Mouse (Mus musculus): ENCODE results near the gene Dop1a. TPM values are rescaled to one million over a fixed set of nuclear protein-coding genes. Genes with fewer than 3 reads are reported as not detected.

The Dop1a gene
- polyA plus RNA-seq, 1 experiment from 2014 or later = 7.2 TPM

DNA sequence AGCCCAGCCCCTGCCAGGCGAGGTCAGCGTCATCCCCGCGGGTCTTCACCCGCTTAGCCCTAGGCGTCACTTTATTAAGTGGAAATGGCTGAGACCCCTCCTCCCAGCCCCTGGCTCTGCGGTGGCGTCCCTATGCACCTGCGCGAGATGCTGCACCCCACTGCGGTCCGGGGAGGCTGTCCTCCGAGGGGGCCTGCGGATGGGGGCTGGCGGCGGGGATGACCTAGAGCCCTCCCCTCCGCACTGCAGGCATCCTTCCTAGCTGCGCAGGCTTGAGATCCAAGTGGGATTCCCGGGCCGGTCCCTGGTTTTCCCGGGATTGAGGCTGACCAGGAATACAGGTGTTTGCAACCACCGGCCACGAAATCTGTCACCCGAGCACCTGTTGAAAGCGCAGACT lies 105.2 kb downstream of the Dop1a start:
- under 1% methylated on average over 25 of the region's 25 CpGs for WGBS
- H3K4me1 ChIP-seq (replicated peaks; ENCODE audit: control insufficient read depth, insufficient read depth) = 0 out of 2 replicates have a peak, but pooled peaks cover 2% of the 10 kb centered on the region
- peak overlapping the region; percentile 89 for H3K4me2 ChIP-seq (replicated peaks; ENCODE audit: low read depth)
- peak overlapping the region; percentile 67 for H3K9ac ChIP-seq (ENCODE audit: low read length)
- ATAC-seq (ENCODE audit: low FRiP score, low TSS enrichment) (peak; percentile 17; the same call in 1 of the 2 replicates), DNase-seq (ENCODE audit: low spot score) (peak; percentile 44)
- H3K27ac ChIP-seq (replicated peaks) = no peak overlapping the region; the same call in 1 of the 2 replicates
- no peak for TF ChIP-seq EP300 (optimal IDR thresholded peaks at IDR 0.05)
- no peak for TF ChIP-seq CTCF (IDR thresholded peaks at IDR 0.05; ENCODE audit: low read depth)
- no peaks in the 10 kb centered on the region for H3K36me3 ChIP-seq (ENCODE audit: control insufficient read depth, insufficient read depth, low read length)
- H3K9me3 ChIP-seq (ENCODE audit: control insufficient read depth, low read length) = no peaks in the 10 kb centered on the region
- H3K27me3 ChIP-seq (ENCODE audit: control insufficient read depth, insufficient read depth, low read length) = no peaks in the 10 kb centered on the region
- peak overlapping the region; percentile 71 for H3K4me3 ChIP-seq (ENCODE audit: low read depth, low read length)

DNA sequence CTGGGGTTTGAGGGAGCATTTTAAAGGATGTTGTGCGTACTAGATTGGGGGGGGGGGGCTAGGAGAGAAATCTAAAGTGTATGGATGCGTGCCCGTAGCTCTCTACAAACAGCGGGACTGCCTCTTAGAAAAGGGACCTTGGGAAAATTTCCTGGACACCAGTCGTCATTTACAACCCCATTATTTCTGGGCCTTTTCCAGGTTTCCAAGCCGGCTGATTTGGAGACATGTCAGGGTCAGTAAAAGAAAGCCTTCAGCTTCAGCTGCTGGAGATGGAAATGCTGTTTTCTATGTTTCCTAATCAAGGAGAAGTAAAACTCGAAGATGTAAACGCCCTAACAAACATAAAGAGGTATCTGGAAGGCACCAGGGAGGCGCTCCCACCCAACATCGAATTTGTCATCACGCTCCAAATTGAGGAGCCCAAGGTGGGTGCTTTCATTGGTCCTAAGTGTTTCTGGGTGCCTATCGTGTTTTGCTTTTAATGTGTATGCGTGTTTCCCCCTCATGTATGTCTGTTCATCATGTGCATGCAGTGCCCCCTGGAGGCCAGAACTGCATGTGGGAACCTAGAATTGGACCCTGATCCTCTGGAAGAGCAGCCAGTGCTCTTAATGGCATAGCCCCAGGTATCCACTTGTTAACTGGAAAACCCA lies 105.8 kb downstream of the Dop1a start:
- TF ChIP-seq EP300 (optimal IDR thresholded peaks at IDR 0.05) (no peak), CTCF (IDR thresholded peaks at IDR 0.05; ENCODE audit: low read depth) (peak; percentile 89)
- DNase-seq (ENCODE audit: low spot score) (peak; percentile 77), ATAC-seq (ENCODE audit: low FRiP score, low TSS enrichment) (no peak)
- WGBS = 11% methylated on average over 13 of the region's 13 CpGs
- Histone ChIP-seq H3K9me3 (ENCODE audit: control insufficient read depth, low read length) (no peaks in the 10 kb centered on the region), H3K4me3 (ENCODE audit: low read depth, low read length) (peak overlapping the region; percentile 71), H3K27ac (replicated peaks) (no peak overlapping the region), H3K4me1 (replicated peaks; ENCODE audit: control insufficient read depth, insufficient read depth) (0 out of 2 replicates have a peak, but pooled peaks cover 2% of the 10 kb centered on the region), H3K27me3 (ENCODE audit: control insufficient read depth, insufficient read depth, low read length) (no peaks in the 10 kb centered on the region), H3K9ac (ENCODE audit: low read length) (no peak overlapping the region; the same call in 1 of the 2 replicates), H3K4me2 (replicated peaks; ENCODE audit: low read depth) (peak overlapping the region; percentile 89), H3K36me3 (ENCODE audit: control insufficient read depth, insufficient read depth, low read length) (no peaks in the 10 kb centered on the region)

DNA sequence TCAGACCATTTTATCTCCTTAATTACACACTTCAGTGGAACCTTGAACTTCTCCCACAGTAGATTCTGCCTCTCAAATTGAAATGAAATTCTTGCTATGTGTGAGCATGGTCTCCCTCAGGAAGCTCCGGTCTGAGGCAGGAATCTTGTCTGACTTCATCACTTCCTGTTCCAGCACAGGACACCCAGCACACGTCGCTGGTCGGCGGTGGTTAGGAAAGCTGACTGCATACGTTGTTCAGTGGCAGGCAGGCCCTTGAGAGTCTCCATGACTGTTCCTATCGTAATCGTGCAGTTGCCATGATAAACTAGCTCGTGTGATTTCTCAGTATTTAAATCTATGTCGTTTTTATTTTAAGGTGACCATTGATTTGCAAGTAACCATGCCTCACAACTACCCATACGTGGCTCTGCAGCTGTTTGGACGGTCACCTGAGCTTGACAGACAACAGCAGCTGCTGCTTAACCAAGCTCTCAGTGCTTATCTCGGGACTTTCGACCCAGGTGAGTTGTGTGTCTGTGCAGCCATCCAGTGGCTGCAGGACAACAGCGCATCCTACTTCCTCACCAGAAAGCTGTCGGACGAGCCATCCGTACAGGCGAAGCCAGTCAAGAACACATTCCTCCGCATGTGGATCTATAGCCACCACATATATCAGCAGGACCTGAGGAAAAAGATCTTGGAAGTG lies 106.8 kb downstream of the Dop1a start:
- Histone ChIP-seq H3K27me3 (ENCODE audit: control insufficient read depth, insufficient read depth, low read length) (no peaks in the 10 kb centered on the region), H3K9me3 (ENCODE audit: control insufficient read depth, low read length) (no peaks in the 10 kb centered on the region), H3K4me1 (replicated peaks; ENCODE audit: control insufficient read depth, insufficient read depth) (0 out of 2 replicates have a peak, but pooled peaks cover 2% of the 10 kb centered on the region), H3K27ac (replicated peaks) (no peak overlapping the region), H3K9ac (ENCODE audit: low read length) (no peak overlapping the region), H3K4me3 (ENCODE audit: low read depth, low read length) (no peak overlapping the region), H3K4me2 (replicated peaks; ENCODE audit: low read depth) (no peak overlapping the region), H3K36me3 (ENCODE audit: control insufficient read depth, insufficient read depth, low read length) (no peaks in the 10 kb centered on the region)
- TF ChIP-seq EP300 (optimal IDR thresholded peaks at IDR 0.05) (no peak), CTCF (IDR thresholded peaks at IDR 0.05; ENCODE audit: low read depth) (no peak)
- WGBS = 81% methylated on average over 20 of the region's 20 CpGs
- no peak for ATAC-seq (ENCODE audit: low FRiP score, low TSS enrichment)
- DNase-seq (ENCODE audit: low spot score) = no peak

DNA sequence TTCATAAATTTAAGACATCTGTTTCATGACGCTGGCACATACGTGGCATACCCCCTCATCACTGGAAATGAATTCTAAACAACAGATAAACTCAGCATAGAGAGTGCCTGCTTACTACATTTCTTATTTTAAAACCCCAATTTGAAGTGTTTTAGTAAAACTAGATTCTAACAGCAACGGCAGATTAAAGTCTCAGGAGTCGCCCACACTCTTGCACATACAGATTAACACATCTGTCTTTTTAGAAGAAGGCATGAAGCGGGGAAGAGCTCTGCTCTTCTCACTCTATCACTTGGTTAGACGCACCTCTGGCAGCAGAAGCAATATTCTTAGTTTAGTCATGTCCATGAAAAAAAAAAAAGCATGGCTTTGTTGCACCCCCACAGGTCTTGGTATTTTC lies 108.2 kb downstream of the Dop1a start:
- Histone ChIP-seq H3K4me1 (replicated peaks; ENCODE audit: control insufficient read depth, insufficient read depth) (0 out of 2 replicates have a peak, but pooled peaks cover 2% of the 10 kb centered on the region), H3K9me3 (ENCODE audit: control insufficient read depth, low read length) (no peaks in the 10 kb centered on the region), H3K36me3 (ENCODE audit: control insufficient read depth, insufficient read depth, low read length) (no peaks in the 10 kb centered on the region), H3K27ac (replicated peaks) (no peak overlapping the region), H3K27me3 (ENCODE audit: control insufficient read depth, insufficient read depth, low read length) (no peaks in the 10 kb centered on the region), H3K9ac (ENCODE audit: low read length) (no peak overlapping the region), H3K4me2 (replicated peaks; ENCODE audit: low read depth) (no peak overlapping the region), H3K4me3 (ENCODE audit: low read depth, low read length) (no peak overlapping the region)
- 85% methylated on average over 6 of the region's 6 CpGs for WGBS
- DNase-seq (ENCODE audit: low spot score) (no peak), ATAC-seq (ENCODE audit: low FRiP score, low TSS enrichment) (no peak)
- TF ChIP-seq CTCF (IDR thresholded peaks at IDR 0.05; ENCODE audit: low read depth) = no peak
- no peak for TF ChIP-seq EP300 (optimal IDR thresholded peaks at IDR 0.05)

DNA sequence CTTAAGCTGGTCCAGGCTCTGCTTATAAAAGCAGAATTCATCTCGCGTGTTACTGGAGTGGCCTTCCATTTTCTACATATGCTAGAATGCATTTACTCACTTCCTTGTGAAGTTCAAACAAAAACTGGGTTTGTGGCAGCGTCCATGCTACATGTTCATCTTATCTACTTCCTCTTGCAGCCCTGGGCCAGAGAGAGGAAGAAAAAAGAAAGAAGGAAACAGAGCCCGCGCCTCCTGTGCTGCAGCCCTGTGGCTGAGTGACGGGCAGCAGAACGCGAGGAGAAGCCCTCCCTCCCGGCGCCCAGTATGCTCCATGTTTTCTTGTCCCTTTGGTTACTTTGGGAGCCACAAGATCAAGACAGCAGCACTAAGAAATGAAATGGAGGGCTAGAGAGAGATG lies 112.7 kb downstream of the Dop1a start:
- no peak for TF ChIP-seq EP300 (optimal IDR thresholded peaks at IDR 0.05)
- no peak for TF ChIP-seq CTCF (IDR thresholded peaks at IDR 0.05; ENCODE audit: low read depth)
- Histone ChIP-seq H3K9ac (ENCODE audit: low read length) (no peak overlapping the region), H3K27ac (replicated peaks) (no peak overlapping the region)

DNA sequence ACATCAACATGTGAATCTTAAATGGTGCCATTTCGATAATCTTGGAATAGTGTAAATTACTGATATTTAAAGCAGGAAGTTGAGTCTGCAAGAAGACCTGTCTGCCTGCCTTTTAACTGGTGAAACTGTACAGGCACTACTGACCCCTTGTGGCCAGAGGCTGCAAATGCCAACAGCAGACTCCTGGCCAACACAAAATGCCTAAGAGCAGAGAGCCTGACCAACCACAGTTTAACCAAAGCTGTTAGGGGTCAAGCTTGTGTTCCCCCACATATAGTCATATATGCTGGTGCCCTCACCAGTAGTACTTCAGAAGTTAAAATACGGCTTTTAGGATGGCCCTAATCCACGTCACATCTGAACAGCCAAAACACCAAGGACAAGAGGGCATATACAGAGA lies 116.8 kb downstream of the Dop1a start:
- WGBS = 51% methylated on average over 3 of the region's 3 CpGs
- DNase-seq (ENCODE audit: low spot score) (peak; percentile 77), ATAC-seq (ENCODE audit: low FRiP score, low TSS enrichment) (no peak)
- Histone ChIP-seq H3K4me3 (ENCODE audit: low read depth, low read length) (no peak overlapping the region), H3K9ac (ENCODE audit: low read length) (no peak overlapping the region), H3K27ac (replicated peaks) (no peak overlapping the region), H3K27me3 (ENCODE audit: control insufficient read depth, insufficient read depth, low read length) (no peaks in the 10 kb centered on the region), H3K36me3 (ENCODE audit: control insufficient read depth, insufficient read depth, low read length) (no peaks in the 10 kb centered on the region), H3K4me1 (replicated peaks; ENCODE audit: control insufficient read depth, insufficient read depth) (no peaks in the 10 kb centered on the region), H3K9me3 (ENCODE audit: control insufficient read depth, low read length) (no peaks in the 10 kb centered on the region), H3K4me2 (replicated peaks; ENCODE audit: low read depth) (no peak overlapping the region)
- TF ChIP-seq EP300 (optimal IDR thresholded peaks at IDR 0.05) (no peak), CTCF (IDR thresholded peaks at IDR 0.05; ENCODE audit: low read depth) (peak; percentile 93)

More for the DNA sequence above, 112.7 kb downstream of the Dop1a start:
- DNase-seq (ENCODE audit: low spot score) (no peak), ATAC-seq (ENCODE audit: low FRiP score, low TSS enrichment) (no peak)
- Histone ChIP-seq H3K4me3 (ENCODE audit: low read depth, low read length) (no peak overlapping the region), H3K27me3 (ENCODE audit: control insufficient read depth, insufficient read depth, low read length) (no peaks in the 10 kb centered on the region), H3K9me3 (ENCODE audit: control insufficient read depth, low read length) (no peaks in the 10 kb centered on the region), H3K4me1 (replicated peaks; ENCODE audit: control insufficient read depth, insufficient read depth) (no peaks in the 10 kb centered on the region), H3K4me2 (replicated peaks; ENCODE audit: low read depth) (no peak overlapping the region), H3K36me3 (ENCODE audit: control insufficient read depth, insufficient read depth, low read length) (no peaks in the 10 kb centered on the region)
- WGBS = 73% methylated on average over 10 of the region's 10 CpGs
